Mouse (Mus musculus): ENCODE data around the gene Kcnma1.

DNA sequence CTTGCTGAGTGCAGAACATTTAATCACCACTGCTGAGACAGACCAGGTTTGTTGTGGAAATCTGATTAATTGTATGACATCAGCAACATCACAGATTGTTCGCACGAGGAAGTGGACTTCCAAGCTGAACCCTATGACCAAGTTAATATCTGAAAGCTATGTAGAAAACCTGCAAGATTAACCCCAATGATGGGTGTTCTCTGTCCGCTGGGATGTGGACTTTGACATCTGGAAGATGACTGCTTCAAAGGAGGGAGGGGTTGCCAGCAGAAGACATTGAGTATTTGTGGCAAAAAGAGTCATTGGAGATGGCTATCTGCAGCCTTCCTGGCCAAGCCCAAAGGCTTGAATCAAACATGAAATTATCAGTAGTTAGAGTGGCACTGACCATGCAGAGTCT is 480.9 kb downstream of the Kcnma1 start:
- TF ChIP-seq CTCF (IDR thresholded peaks at IDR 0.05; ENCODE audit: borderline replicate concordance, control insufficient read depth, extremely low read depth, insufficient read depth, low read length, poor library complexity), result no peak
- no peak for TF ChIP-seq POLR2A (IDR thresholded peaks at IDR 0.05; ENCODE audit: control insufficient read depth, extremely low read depth, insufficient read depth, low read length, poor library complexity)
